Mouse (Mus musculus): ENCODE results near the gene Otos.

Gene Otos

DNA sequence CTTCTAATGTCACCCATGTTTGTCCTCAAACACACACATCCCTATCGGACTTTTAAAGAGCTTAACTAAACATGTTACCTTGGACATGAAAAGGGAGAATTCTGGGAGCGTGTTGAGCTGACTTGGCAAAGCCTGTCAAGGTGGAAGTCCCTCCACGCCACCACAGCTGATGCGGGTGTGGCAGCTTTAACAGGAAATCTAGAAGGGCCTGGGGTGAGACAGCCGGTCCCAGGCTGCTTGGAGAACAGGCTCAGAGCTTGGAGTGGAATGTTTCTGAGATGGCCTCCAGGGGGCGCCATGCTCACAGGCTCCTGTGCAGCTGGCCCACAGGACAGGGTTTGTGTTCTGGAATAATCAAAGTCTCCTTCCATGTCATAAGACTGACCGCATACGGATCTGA is at the start of gene Otos:
TSS of gene Otos (minus strand) at position 169 of the 400 bp plus-strand sequence.
- peak; percentile 79 to 81 for DNase-seq

GRCm38 (mm10) chr1:92696848-92697247 is 48.2 kb upstream of the Otos start:
- peak; percentile 81 to 83 for DNase-seq

- no peak for DNase-seq
Observed at GRCm38 (mm10) chr1:92695751-92696150, 47.1 kb upstream of the Otos start.

DNA sequence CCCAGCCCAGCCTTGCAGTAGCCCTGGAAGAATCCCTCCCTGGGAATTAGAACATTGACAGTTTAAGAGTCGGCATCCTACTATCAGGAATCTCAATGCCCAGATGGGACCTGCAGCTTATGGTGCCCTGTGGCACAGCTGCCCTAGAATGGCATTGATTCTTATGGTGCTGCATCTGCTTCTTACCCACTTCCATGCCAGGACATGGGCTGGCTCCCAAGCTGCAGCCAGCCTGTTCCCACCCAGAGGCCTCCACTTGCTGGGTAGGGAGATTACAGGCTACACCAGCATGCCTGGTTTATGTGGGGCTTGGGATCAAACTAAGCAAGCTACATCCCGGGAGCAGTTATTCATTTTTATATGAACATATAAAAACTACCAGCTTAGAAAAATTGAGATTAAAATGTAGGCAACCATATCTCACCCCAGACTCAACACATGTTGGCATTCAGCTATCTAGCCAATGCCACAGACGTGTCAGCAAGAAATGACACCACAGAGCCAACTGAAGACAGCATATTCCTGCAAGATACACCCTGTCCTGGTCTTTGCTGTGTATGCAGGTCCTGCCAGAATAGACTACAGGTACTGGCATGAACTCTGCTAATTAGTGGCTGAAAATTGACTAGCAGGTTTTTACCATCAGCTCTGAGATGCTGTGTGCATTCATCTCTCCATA is 42.7 kb upstream of the Otos start:
- DNase-seq, result no peak

DNA sequence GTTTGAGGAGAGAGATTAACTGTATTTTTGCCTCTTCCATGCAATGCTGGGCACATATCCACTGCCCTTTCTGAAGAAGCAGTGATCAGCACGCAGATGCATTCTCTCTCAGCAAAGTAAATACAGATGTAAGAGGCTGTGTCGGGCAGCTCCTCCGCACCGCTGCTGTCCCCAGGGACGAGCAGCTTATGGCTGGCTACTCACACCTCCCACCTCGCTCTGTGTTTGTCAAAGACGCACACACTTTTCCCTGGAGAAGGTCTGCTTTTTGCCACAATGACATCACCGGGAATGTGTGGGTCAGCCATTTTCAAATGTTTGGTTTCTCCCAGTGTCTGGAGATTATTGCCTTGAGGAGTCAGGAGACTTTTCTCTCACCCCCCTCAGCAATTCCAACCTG is 38.4 kb upstream of the Otos start:
- no peak for DNase-seq

- DNase-seq, result no peak
Observed at GRCm38 (mm10) chr1:92683151-92683550, 34.5 kb upstream of the Otos start.

- no peak for DNase-seq
Observed at GRCm38 (mm10) chr1:92680668-92681603, 32.3 kb upstream of the Otos start.

DNA sequence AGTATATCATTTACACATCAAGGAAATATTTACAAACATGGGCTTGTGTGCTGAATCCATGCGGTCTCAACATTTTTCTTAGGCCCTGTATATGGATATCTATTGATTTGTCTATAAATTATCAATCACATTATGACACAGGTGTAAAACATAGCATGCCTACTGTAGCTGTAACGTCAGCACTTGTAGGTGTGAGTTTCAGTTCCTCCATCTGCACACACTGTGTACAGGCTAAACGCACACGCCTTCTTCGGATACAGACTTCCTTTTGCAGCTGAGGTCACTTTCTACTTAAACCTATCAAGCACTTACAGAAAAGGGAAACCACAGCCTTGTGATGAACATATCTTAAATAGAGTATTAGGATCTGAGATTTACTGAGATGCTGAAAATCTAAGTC is 30.1 kb upstream of the Otos start:
- DNase-seq, result no peak

- DNase-seq, result no peak
Observed at GRCm38 (mm10) chr1:92676676-92676975, 28.0 kb upstream of the Otos start.

DNA sequence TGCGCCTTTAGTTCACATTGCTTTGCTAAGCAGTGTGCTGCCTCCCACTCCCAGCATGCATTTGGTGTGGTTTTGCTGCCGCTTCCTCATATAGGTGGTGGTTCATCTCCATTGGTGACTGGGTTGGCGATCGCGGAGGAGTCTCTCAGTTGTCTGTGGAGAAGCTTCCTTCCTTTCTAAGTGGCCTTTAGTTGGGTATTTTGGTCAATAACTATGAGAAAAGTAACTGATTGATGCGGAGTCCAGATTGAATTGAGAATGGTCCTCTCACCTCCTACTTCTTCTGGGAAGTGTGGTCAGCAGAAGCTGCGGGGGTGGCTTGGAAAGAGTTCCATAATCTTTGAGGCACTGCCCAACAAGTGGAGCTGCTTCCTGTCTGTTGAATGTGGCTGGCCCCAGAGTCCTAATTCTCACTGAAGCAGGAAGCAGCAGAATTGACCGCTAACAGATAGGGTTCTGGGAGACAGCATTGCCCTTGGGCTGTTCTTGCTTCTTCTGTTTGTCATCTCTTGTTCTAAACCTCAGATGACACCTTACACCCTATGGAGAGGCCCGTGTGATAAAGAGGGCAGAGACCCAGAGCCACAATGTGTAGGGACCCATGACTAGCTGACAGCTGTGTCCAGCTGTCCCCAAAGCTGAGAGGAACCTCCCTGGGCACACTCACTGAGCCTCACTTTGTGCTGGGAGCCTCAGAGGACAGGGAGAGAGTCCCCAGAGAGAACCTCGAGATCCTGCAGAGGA is 27.5 kb upstream of the Otos start:
- DNase-seq, result no peak

GRCm38 (mm10) chr1:92673258-92673782 is 24.7 kb upstream of the Otos start:
- DNase-seq, result no peak

DNA sequence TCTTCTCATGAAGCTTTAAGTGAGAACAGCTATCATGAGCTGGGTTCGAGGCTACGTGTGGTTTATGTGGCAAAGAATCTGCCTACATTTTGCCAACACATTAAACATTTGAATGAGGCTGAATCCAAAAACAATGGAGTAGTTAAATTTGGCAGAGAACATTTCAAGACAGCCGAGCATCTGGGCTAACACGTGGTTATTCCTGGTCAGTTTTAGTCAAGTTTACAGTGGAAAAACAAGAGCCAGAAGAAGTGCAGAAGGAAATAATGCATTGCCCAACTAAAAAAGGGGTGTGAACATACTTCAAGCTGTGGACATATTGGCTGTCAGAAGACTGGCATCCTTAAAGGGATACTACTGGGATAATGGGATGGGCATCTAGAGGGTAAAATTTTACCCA is 22.7 kb upstream of the Otos start:
- DNase-seq, result no peak

- no peak for DNase-seq
Observed at GRCm38 (mm10) chr1:92669430-92669829, 20.8 kb upstream of the Otos start.

DNA sequence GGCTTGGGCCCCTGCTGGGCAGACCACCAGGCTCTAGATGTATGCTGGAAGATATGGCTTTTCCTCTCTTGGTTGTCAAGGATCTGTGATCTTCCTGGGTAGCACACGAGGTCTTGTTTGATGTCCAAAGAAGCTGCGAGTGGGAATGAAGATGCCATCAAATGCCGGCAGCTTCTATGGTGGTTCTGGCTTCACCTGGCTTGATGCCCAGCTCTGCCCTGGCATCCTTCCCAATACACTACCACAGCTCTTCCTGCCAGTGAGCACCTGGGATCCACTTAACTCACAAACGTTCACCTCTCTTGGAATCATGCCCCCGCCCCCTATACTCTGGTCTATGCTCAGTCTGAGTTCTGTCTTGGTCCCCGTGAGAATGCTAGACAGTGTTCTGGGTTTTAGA is 18.5 kb upstream of the Otos start:
- peak; percentile 49 to 57 for DNase-seq

GRCm38 (mm10) chr1:92659392-92659791 is 10.8 kb upstream of the Otos start:
- no peak for DNase-seq

DNA sequence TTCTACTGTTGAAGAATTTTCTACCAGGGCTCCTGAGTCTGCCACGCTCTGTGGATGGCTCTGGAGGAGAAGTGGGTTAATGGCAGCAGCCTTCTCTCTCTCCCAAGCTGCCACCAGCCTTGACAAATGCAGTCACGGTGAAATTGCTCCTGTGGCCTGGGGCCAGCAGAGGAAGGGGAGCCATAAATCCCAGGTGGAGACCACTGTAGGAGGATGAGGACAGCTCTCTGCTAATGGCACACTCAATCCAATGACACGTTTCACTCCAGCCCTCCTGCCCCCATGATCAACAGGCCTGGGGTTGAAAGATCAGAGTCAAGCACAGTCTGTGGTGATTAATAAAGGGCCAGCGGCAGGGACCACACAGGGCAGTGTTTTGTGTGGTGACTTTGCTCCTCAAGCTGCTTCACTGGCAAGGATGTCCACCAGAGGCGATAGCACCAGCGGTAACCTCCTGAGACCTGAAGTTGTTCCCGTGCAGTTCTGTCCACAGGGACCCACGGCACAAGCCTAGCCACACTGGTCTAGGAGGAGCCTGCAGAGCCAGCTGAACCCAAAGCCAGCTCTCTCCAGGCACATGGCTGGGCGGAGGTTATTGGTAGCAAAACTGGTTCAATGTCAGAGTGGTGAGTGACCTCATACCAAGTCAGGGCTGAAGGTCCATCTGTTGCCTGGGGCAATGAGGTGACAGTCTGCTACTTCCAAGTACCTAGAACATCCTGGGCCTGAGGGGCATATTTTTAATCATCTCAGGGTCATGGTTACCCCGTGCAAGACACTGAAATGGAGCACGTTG is 8.6 kb upstream of the Otos start:
- DNase-seq, result no peak

DNA sequence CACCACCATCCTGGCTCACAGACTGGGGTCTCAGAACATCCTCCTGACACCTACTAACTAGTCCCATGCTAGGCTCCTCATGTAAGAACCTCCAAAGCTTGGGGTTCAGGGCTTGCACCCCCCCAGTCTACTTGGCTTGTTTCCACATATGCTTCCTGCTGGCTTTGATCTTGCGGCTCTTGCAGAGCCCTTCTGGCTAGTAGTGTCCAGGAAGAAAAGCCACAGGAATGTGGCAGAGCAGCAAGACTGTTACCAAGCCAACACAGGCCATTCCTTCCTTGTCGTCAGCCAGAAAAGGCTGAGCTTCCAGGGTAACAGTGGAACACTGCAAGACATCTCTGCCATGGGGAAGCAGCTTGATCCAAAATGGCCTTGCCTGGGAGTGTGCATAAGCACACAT is 6.0 kb upstream of the Otos start:
- DNase-seq, result no peak

DNA sequence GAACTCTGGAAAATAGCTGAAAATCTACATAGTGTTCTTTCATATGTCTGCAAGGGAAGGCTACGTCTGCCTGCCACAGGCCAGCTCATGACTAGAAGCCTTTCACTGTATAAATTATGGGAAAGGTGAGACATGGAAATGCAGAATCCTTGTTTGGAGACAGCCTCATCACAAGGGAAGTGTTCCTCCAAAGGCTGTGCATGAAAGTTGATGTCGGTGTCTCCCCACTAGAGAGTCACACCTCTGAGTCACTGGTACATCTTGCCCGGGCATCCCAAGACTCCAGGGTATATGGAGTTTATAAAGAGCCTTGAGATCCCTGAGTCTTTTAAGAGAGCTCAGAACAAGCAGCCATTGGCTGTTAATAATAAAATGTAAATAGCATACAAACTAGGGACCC is 4.5 kb upstream of the Otos start:
- DNase-seq, result no peak

- no peak for DNase-seq
Observed at GRCm38 (mm10) chr1:92651467-92651866, 2.8 kb upstream of the Otos start.

DNA sequence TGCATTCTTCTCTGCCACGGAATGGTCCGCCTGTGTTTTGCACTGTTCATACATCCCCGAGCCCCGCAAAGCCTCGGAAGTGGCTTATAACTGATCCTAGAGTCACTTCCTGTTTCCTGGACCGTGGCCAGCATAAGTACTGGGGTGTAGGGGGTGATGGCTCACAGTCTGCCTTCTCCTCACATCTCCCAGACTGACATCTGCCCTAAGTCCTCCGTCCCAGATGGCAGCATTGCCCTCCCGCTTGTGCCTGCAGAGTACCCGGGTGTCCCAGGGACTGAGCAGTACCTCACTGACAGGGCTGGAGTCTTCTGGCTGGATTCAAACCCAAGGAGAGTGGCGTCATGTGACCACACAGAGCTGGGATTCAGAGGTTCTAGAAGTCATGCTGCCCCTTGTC is 444 bp downstream of the Otos start:
- no peak for DNase-seq

- peak; percentile 78 to 81 for DNase-seq
Observed at GRCm38 (mm10) chr1:92647752-92648151, 889 bp downstream of the Otos start.

DNA sequence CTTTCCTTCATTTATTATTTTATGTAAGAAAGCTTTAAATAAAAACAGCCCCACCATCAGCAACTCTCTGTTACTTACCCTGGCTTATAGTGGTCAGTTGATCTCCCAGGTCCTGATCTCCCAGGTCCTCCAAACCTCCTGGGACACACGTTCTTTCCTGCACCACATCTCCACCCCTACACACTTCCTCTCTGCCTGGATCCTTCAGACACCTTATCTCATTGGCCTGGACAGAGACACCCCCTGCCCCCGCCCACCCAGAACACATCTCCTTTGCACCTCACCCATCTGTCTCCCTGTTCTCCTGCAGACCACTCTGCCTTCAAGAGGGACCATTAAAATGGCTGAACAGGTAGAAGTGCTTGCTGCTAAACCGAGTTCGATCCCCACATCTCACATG is 1.6 kb downstream of the Otos start:
- no peak for DNase-seq

GRCm38 (mm10) chr1:92646601-92647000 is 2.0 kb downstream of the Otos start:
- DNase-seq, result no peak
